31 mouse cellular contexts compared by ENCODE assay signal in genomic region chr11:84255879-84256278, GRCm38 (mm10).
"Had no signal": no experiment of that assay in that cellular context is flagged by ENCODE, and none has a peak within 500 bp of the region (broad histone marks: within the 10 kb centered on the region; RNA-seq: fewer than 3 reads in every experiment).

No protein-coding gene starts in this region.

- H3K4me1 ChIP-seq: heart, embryonic 15.5 days; hindbrain, embryonic 12.5 days; hindbrain, embryonic 13.5 days; hindbrain, embryonic 15.5 days; kidney, embryonic 15.5 days had no signal

- H3K27me3 ChIP-seq: heart, embryonic 12.5 days; heart, embryonic 13.5 days; heart, embryonic 15.5 days; hindbrain, embryonic 12.5 days; hindbrain, embryonic 13.5 days; hindbrain, embryonic 15.5 days; kidney, embryonic 15.5 days had no signal

- H3K27ac ChIP-seq: heart, adult 2 months; heart, embryonic 10.5 days; heart, embryonic 13.5 days; heart, embryonic 15.5 days; hindbrain, embryonic 12.5 days; hindbrain, embryonic 13.5 days; hindbrain, embryonic 14.5 days; hindbrain, embryonic 15.5 days; hindbrain, postnatal 0 days; kidney, embryonic 15.5 days; kidney, postnatal 0 days; layer of hippocampus, adult 2 months; left cerebral cortex, adult 2 months had no signal

- DNase-seq: heart, adult 2 months; heart, postnatal 10 days; heart, postnatal 14 days; heart, postnatal 4 days; kidney, adult 11 months; kidney, adult 18-20 months; kidney, adult 2 months; kidney, adult 9 months; kidney, postnatal 10 days; kidney, postnatal 14 days; kidney, postnatal 25 days; kidney, postnatal 36 days; kidney, postnatal 4 days; layer of hippocampus, adult 9-11 months; layer of hippocampus, postnatal 36 days had no signal

- H3K9me3 ChIP-seq: heart, embryonic 10.5 days; heart, embryonic 12.5 days; heart, embryonic 13.5 days; heart, embryonic 15.5 days; hindbrain, embryonic 12.5 days; hindbrain, embryonic 13.5 days; hindbrain, embryonic 15.5 days; kidney, embryonic 15.5 days had no signal

- H3K4me2 ChIP-seq: heart, embryonic 11.5 days; heart, embryonic 12.5 days; heart, embryonic 13.5 days; heart, embryonic 15.5 days; hindbrain, embryonic 12.5 days; hindbrain, embryonic 13.5 days; hindbrain, embryonic 14.5 days; hindbrain, embryonic 15.5 days; kidney, embryonic 15.5 days had no signal

- H3K9ac ChIP-seq: heart, embryonic 12.5 days; heart, embryonic 13.5 days; heart, embryonic 15.5 days; hindbrain, embryonic 12.5 days; hindbrain, embryonic 13.5 days; hindbrain, embryonic 14.5 days; hindbrain, embryonic 15.5 days; kidney, embryonic 15.5 days had no signal

- H3K4me3 ChIP-seq: heart, adult 2 months; heart, embryonic 10.5 days; heart, embryonic 12.5 days; heart, embryonic 13.5 days; heart, embryonic 15.5 days; hindbrain, embryonic 12.5 days; hindbrain, embryonic 13.5 days; hindbrain, embryonic 15.5 days; kidney, embryonic 15.5 days; layer of hippocampus, adult 2 months; left cerebral cortex, adult 2 months had no signal

- ATAC-seq: hindbrain, embryonic 16.5 days; hindbrain, postnatal 0 days; inflammation-experienced regulatory T-cells, adult 6 months had no signal
